Mouse (Mus musculus): ENCODE data around the gene Gtf2ird1.
"Not testable (repeated sequence)": the region's sequence is repeated elsewhere in the genome, so short reads cannot be mapped to it uniquely, and the experiment has no call there.

Gtf2ird1 gene

GRCm38 (mm10) chr5:134473902-134474301 is 17.4 kb upstream of the Gtf2ird1 start:
- DNase-seq = peak; percentile 65

- DNase-seq = no peak
Measured at GRCm38 (mm10) chr5:134470538-134471169, 14.1 kb upstream of the Gtf2ird1 start.

- DNase-seq = no peak
Measured at GRCm38 (mm10) chr5:134469559-134470150, 13.1 kb upstream of the Gtf2ird1 start.

- DNase-seq = peak; percentile 58
Measured at GRCm38 (mm10) chr5:134468158-134468765, 11.7 kb upstream of the Gtf2ird1 start.

DNA sequence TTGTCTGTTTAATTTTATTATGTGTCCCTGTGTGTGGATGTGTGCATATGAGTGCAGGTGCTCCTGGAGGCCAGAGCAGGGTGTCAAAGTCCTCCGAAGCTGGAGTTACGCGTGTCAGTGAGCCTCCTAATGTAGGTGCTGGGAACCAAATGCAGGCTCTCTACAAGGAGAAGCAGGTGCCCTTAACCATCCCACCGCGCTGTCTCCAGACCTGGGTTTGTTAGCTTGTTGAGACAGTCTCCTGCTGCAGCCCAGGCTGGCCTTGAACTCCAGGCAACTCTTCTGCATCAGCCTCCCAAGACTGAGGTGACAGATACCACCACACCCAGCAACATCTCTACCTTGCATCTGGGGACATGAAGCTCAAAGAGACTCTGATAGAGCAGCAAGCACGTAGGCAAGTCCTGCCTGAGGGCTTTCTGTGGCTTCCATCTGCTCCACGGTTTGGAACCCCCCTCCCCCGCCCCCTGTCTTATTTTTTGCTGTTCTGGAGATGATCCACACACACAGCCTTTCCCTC is 10.6 kb upstream of the Gtf2ird1 start:
- DNase-seq = no peak

- DNase-seq = no peak
Measured at GRCm38 (mm10) chr5:134466296-134467029, 9.9 kb upstream of the Gtf2ird1 start.

DNA sequence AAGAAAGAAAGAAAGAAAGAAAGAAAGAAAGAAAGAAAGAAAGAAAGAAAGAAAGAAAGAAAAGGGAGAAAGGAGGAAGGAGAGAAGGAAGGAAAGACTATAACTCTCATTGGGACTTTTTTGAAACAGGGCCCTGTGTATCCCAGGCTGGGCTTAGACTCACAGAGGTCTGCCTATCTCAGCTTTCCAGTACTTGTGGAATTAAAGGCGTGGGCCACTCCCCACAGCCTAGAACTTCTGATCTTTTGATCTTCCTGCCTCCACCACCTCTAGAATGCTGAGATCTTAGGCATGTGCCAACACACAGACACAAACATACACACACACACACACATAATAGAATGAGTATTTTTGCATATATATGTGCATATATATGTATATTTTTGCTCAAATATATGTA is 8.7 kb upstream of the Gtf2ird1 start:
- DNase-seq = no peak

DNA sequence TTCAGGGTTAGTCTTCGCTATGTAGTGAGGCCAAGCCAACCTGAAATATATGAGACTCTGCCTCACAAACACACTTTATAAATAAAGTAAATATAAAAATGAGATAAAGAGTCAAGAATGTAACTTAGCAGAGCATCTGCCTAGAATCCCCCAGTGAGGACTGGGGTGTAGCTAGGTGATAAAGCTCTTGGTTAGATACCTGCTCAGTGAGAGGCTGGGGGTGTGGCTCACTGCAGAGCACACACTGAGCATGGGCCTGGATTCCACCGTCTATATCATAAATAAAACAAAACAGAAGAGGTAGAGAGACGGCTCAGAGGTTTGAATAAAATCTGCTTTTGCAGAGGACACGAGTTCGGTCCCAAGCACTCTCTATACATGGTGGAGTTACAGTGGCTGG is 7.7 kb upstream of the Gtf2ird1 start:
- DNase-seq = no peak

DNA sequence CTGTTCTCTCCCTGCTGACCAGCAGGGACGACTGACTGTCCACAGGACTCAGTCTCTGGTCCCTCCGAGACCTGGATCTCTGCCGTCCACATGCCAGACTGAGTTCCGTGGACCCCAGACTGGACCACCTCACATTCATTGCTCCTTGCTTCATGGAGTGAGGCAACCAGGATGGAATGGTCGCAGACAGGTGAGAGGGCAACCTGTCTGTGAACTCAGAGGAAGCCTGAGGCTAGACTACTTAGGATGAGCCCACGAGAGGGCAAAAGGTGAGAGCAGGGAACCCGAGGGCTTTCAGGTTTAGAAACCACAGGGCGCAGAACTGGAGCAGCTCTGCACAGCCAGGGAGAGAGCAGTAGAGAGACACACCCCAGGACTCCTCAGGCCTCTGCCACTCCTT is 6.2 kb upstream of the Gtf2ird1 start:
- no peak for DNase-seq

DNA sequence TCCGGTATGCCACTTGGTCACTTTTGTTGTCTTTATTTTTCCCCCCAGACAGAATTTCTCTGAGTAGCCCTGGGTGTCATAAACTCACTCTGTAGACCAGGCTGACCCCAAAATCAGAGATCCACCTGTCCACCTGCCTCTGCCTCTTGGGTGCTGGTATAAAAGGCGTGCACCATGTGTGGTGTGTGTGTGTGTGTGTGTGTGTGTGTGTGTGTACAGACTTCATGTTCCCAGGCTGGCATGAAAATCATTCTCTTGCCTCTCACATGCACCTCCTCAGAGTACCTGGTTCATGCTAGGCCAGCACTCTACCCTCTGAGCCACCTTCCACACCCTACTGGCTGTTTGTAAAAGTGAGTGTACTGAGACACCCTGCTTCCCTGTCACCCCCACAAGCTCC is 5.8 kb upstream of the Gtf2ird1 start:
- DNase-seq = no peak

DNA sequence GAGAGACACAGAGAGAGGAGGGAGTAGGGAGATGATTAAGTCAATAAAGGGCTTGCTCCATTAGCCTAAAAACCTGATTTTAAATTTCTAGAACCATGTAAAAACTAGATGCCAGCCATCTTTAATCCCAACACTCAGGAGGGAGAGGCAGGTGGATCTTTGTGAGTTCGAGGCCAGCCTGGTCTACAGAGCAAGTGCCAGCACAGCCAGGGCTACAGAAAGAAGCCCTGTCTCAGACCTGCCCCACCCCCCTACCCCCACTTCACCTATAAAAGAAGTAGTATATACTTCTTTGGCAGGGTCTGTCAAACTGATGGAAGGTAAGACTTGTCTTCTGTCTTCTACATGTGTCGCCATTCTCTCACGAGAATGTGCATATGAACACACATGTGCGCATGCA is 4.0 kb upstream of the Gtf2ird1 start:
- no peak for DNase-seq

GRCm38 (mm10) chr5:134459096-134459495 is 2.6 kb upstream of the Gtf2ird1 start:
- DNase-seq = no peak

GRCm38 (mm10) chr5:134458416-134458815 is 1.9 kb upstream of the Gtf2ird1 start:
- no peak for DNase-seq

- no peak for DNase-seq
Measured at GRCm38 (mm10) chr5:134457371-134457770, 855 bp upstream of the Gtf2ird1 start.

DNA sequence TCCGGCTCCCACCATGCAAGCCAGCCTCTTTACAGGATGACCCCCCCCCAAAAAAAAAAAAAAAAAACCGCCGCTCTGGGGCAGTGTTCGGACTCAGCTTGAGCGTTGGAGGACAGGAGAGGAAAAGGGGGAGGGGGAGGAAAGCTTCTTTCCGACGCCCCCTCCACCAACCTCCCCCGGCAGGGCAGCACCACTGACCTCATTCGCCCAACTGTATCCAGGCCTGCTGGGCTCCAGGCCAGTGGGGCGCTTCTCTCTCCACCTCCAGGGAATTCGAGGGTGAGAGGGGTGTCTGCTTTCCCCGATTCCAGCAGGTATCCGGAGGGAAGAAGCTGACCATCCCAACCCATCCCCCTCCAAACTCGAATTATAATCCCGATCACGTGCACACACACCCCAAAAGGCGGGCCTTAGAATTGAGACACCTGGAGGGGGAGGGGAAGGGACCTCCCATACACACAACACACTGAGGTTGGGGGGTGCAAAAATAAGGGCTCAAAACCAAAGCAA is 547 bp downstream of the Gtf2ird1 start:
- DNase-seq = peak; percentile 82

DNA sequence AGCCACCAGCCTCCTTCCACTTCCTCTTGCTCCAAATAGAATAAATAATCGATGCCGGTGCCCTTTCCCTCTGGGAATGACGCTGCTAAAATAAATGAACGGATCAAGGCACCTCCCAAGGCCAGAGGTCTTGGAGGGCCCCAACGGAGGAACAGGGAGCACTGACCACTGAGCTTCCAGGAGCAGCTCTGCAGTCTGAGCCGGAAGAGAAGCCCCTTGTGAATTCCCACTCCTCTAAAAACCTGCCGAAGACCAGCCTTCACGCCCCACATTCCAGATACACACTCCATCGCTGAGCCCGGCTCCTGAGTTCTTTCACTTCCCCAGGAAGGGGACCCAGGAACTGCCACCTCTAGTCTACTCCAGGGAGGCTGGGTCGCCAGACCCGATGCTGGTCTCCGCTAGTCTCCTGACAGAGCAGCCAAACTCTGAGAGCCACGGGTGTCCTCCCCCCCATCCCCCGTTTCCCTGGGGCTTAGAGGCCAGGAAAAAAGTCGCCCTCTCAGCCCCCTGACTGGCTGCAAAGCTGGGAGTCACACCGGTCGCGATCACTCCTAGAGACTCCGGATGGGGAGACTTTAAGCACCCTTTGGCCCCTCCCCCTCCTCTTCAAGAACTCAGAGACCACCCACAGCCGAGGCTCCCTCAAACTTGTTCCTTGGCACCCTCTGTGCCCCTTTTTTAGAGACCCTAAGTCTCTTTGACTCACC is 1.2 kb downstream of the Gtf2ird1 start:
- DNase-seq = peak; percentile 89

DNA sequence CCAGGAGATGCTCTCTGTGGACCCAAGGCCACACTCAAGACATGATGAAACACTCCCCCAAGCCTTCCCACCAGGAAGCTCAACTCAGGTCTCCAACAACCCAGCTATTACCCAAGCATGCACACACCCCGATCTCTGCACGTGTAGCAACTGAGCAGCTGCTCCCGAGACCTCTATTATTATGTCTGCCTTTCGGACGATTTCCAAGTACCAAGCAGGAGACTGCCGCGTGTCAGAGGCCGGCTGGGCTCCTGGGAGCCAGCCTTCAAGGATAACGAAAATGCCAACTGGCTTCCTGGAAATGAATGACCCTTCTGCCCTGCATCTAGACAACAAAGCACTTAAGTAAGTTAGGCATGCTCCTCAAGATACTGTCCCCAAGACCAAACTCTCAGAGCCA is 2.1 kb downstream of the Gtf2ird1 start:
- DNase-seq = no peak

GRCm38 (mm10) chr5:134453577-134453976 is 2.9 kb downstream of the Gtf2ird1 start:
- no peak for DNase-seq

DNA sequence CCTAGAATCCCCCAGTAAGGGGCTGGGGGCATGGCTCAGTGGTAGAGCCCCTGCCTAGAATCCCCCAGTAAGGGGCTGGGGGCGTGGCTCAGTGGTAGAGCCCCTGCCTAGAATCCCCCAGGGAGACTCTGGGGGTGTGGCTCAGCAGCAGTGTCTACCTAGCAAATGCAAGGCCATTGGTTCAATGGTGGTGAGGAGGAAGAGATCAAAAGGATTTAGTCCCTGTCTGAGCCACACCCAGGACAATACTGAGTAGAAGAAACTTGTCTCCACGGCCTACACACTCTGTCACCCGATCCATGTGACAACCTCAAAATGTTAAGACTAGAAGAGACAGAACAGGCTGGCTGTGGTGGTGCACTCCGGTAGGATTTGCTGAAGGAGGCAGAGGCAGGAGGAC is 9.8 kb downstream of the Gtf2ird1 start:
- not testable (repeated sequence) for DNase-seq

DNA sequence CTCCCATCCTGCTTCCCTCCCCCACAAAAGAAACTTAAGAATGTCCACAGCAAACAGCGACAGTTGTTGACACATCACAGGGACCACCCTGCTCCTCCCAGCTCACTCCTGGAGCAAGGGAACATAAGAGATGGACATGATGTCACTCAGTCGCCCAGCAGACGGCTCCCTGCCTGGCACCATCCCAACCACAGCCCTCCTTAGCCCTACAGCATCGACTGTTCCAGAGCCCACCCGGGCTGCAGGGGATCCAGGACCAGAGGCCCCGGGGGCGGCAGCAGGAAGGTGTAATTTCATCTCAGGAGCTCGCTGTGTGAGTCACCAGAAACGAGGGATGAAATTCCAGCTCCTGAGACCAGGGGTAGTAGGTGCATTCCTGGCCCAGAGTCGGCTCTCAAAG is 10.6 kb downstream of the Gtf2ird1 start:
- no peak for DNase-seq

DNA sequence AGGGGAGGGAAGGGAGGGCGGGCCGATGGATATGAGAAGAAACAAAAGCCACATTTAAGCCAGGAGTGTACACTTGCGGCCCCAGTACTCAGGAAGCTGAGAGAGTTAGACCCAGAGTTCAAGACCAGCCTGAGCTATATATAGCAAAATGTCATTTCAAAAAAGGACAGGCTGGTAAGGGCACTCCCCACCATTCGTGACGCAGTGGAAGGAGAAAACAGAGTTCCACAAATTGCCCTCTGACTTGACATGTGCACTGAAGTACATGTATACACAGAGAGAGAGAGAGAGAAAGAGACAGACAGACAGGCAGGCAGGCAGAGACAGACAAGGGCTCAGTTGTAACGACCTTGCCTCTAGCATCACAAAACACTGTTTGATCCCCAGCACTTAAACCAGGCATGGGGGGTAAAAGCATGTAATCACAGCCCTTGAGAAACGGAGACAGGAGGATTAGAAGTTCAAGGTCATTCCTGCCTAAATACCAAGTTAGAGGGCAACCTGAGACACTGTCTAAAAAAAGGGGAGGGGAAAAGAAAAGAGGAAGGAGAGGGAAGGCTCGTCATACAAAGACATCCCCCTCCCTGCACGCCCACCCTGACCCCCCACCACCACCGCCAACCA is 11.2 kb downstream of the Gtf2ird1 start:
- peak; percentile 52 for DNase-seq

GRCm38 (mm10) chr5:134444473-134444872 is 12.0 kb downstream of the Gtf2ird1 start:
- peak; percentile 97 for DNase-seq

Data from thymus, postnatal 14 days (tissue).